Mouse (Mus musculus): ENCODE data around the gene Washc4.

DNA sequence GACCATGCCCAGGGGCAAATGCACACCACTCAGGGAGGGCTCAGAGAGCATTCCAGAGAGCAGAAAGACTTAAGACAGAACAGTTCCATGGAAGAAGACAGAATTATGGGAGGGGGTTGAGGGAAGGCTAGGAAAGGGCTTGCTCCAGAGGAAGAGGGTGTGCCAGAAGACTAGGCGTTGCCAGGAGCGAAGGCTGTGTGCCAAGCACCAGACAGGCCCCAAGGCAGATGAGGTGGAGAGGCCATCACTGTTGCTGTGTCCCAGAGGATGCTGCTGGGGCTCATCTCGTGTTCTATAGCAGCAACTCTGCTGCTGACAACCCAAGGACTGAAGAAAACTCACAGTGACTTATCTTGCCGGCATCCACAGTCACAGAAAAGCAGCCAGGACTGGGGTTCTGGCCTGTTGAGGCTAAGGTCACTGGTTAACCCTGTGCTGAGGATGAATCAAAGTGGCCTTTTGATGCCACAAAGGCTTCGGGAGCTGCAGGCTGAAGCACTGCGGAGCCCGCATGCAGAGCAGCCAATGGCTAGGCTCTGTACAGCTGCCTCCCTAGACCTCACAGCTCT is 89.3 kb downstream of the Washc4 start:
- TF ChIP-seq CTCF (IDR thresholded peaks at IDR 0.05; ENCODE audit: control insufficient read depth, insufficient read depth, insufficient read length) = no peak
- TF ChIP-seq MAX (IDR thresholded peaks at IDR 0.05) = no peak
- TF ChIP-seq CEBPB (IDR thresholded peaks at IDR 0.05; ENCODE audit: low read depth) = no peak
